Mouse (Mus musculus) ES-Bruce4 (cell line): Measurements from ENCODE around the gene Ceacam16. TPM values are rescaled to one million over a fixed set of nuclear protein-coding genes. Genes with fewer than 3 reads are reported as not detected.

ENCODE experiments used
- H3K27ac ChIP-seq: 2 replicates; pipeline ENCODE4 v1.5.1; 2012; ENCODE audit warnings: low read length, inconsistent platforms; ENCODE audit not compliant: insufficient read depth
- H3K27me3 ChIP-seq: 2 replicates; pipeline ENCODE4 v1.6.1; 2012; ENCODE audit warnings: mild to moderate bottlenecking, low read length, inconsistent platforms; ENCODE audit not compliant: control insufficient read depth, poor library complexity, insufficient read depth, severe bottlenecking
- H3K36me3 ChIP-seq: 2 replicates; pipeline ENCODE4 v1.6.1; 2012; ENCODE audit warnings: inconsistent platforms, mild to moderate bottlenecking, low read length, moderate library complexity; ENCODE audit not compliant: control insufficient read depth, poor library complexity, insufficient read depth, severe bottlenecking
- H3K4me1 ChIP-seq: one replicate; pipeline ENCODE4 v1.8.1; 2011; ENCODE audit warnings: low read length; ENCODE audit not compliant: control insufficient read depth, insufficient read depth
- H3K4me3 ChIP-seq: 2 replicates; pipeline ENCODE4 v1.5.1; 2011; ENCODE audit warnings: low read depth, mild to moderate bottlenecking, low read length
- H3K9ac ChIP-seq: 2 replicates; pipeline ENCODE4 v1.6.1; 2012; ENCODE audit warnings: low read depth, mild to moderate bottlenecking, inconsistent platforms; ENCODE audit not compliant: poor library complexity, severe bottlenecking
- H3K9me3 ChIP-seq: replicated peaks from 2 replicates; pipeline ENCODE4 v1.6.1; 2012; ENCODE audit warnings: mild to moderate bottlenecking, low read length, inconsistent platforms; ENCODE audit not compliant: control insufficient read depth, poor library complexity, insufficient read depth, severe bottlenecking
- CTCF ChIP-seq: IDR thresholded peaks from one replicate; pipeline ENCODE4 v1.8.1; 2011; ENCODE audit warnings: low read depth, low read length
- EP300 ChIP-seq: IDR thresholded peaks from 2 replicates; pipeline ENCODE4 v1.6.1; 2011; ENCODE audit warnings: low read depth, low read length; ENCODE audit not compliant: insufficient read depth
- POLR2A ChIP-seq: IDR thresholded peaks from one replicate; pipeline ENCODE4 v1.8.1; 2011; ENCODE audit warnings: low read length; ENCODE audit not compliant: insufficient read depth
- polyA plus RNA-seq: library from polyadenylated mRNA; stranded (reverse); fragments of >200 nt; gene quantifications from 2 replicates; pipeline ENCODE4 v1.2.4, GENCODE M21; 2011; ENCODE audit warnings: low read depth; ENCODE audit not compliant: missing spikeins, insufficient read depth, insufficient read length

Gene Ceacam16
- polyA plus RNA-seq, 1 experiment, result not detected

- H3K27ac ChIP-seq, result no peak overlapping the region
- no peaks in the 10 kb centered on the region for H3K27me3 ChIP-seq
- no peaks in the 10 kb centered on the region for H3K36me3 ChIP-seq
- TF ChIP-seq POLR2A (no peak), CTCF (no peak), EP300 (no peak)
- H3K9ac ChIP-seq, result no peak overlapping the region
- H3K4me1 ChIP-seq, result no peaks in the 10 kb centered on the region
- no peaks in the 10 kb centered on the region for H3K9me3 ChIP-seq
- no peak overlapping the region for H3K4me3 ChIP-seq
These were observed 24.3 kb downstream of the Ceacam16 start for GRCm38 (mm10) chr7:19836843-19837242.

- H3K36me3 ChIP-seq, result no peaks in the 10 kb centered on the region
- no peaks in the 10 kb centered on the region for H3K27me3 ChIP-seq
- TF ChIP-seq CTCF, result peak; percentile 9
- no peak for TF ChIP-seq POLR2A
- no peaks in the 10 kb centered on the region for H3K9me3 ChIP-seq
- H3K4me1 ChIP-seq, result peaks cover 2% of the 10 kb centered on the region
- no peak overlapping the region for H3K9ac ChIP-seq
- no peak overlapping the region for H3K4me3 ChIP-seq
- H3K27ac ChIP-seq, result no peak overlapping the region
These were observed 27.0 kb downstream of the Ceacam16 start for GRCm38 (mm10) chr7:19834055-19834454.

DNA sequence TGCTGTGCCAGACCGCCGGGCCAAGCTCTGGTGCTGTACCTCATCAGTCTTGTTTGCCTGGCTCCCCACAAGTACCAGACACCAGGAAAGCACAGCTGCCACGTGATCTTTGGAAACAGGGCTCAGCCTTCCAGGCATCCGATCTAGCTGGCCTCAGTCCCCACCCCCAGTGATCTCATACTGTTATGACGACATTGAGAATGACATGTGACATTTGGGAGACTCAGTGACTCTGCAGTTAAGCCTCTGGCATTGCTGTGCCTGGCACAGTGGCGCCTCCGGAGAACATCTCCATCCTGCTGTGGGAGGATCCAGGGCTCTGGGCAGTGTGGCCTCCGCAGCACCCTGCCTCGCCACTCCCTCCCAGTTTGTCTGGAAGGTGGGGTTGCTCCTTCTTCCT is 29.3 kb downstream of the Ceacam16 start:
- no peak overlapping the region for H3K27ac ChIP-seq
- H3K4me1 ChIP-seq, result peaks cover 3% of the 10 kb centered on the region
- no peaks in the 10 kb centered on the region for H3K9me3 ChIP-seq
- no peak overlapping the region for H3K9ac ChIP-seq
- H3K4me3 ChIP-seq, result no peak overlapping the region
- no peaks in the 10 kb centered on the region for H3K36me3 ChIP-seq
- no peak for TF ChIP-seq EP300
- TF ChIP-seq POLR2A, result no peak
- no peak for TF ChIP-seq CTCF
- H3K27me3 ChIP-seq, result no peaks in the 10 kb centered on the region

DNA sequence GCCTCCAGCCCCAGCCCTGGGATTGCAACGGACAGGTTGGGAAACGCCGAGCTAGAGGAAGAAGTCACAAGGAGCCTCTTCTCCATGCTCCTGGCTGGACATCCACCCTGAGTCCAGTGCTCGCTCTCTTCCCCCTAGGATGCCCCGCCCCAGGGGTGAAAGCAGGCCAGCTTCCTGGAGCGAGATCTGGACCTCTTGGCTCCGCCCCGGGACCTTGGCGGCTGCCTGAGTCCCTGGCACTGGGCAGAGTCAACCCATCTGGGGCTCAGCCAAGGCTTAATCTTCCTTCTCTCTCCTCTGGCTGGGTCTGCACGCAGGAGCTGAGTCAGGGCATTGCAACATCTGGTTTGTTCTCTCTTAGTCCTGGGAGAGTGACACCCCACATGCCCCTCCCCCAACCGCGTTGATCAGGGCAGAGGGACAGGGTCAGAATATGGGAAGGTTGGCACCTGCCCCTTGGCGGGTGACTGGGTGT is 30.4 kb downstream of the Ceacam16 start:
- H3K27me3 ChIP-seq, result no peaks in the 10 kb centered on the region
- H3K36me3 ChIP-seq, result no peaks in the 10 kb centered on the region
- 0 out of 2 replicates have a peak overlapping the region, but pooled peaks have one; percentile 1 for H3K4me3 ChIP-seq
- no peaks in the 10 kb centered on the region for H3K9me3 ChIP-seq
- TF ChIP-seq EP300 (no peak), CTCF (no peak), POLR2A (no peak)
- peak overlapping the region; percentile 53 for H3K27ac ChIP-seq
- H3K4me1 ChIP-seq, result peaks cover 5% of the 10 kb centered on the region
- 0 out of 2 replicates have a peak overlapping the region, but pooled peaks have one; percentile 23 for H3K9ac ChIP-seq

- H3K36me3 ChIP-seq, result no peaks in the 10 kb centered on the region
- no peaks in the 10 kb centered on the region for H3K27me3 ChIP-seq
- no peaks in the 10 kb centered on the region for H3K9me3 ChIP-seq
- H3K4me3 ChIP-seq, result no peak overlapping the region
- H3K4me1 ChIP-seq, result peaks cover 6% of the 10 kb centered on the region
- 0 out of 2 replicates have a peak overlapping the region, but pooled peaks have one; percentile 18 for H3K27ac ChIP-seq
- no peak overlapping the region for H3K9ac ChIP-seq
- TF ChIP-seq POLR2A, result no peak
- no peak for TF ChIP-seq EP300
- TF ChIP-seq CTCF, result no peak
These were observed 31.4 kb downstream of the Ceacam16 start for GRCm38 (mm10) chr7:19829694-19830093.

- peak overlapping the region; percentile 24 for H3K4me3 ChIP-seq
- H3K9me3 ChIP-seq, result no peaks in the 10 kb centered on the region
- no peaks in the 10 kb centered on the region for H3K27me3 ChIP-seq
- TF ChIP-seq EP300 (peak; percentile 80; the same call in 1 of the 2 replicates), CTCF (no peak)
- H3K27ac ChIP-seq, result peak overlapping the region; percentile 97
- H3K4me1 ChIP-seq, result peaks cover 6% of the 10 kb centered on the region
- peak overlapping the region; percentile 32 for H3K9ac ChIP-seq
- no peaks in the 10 kb centered on the region for H3K36me3 ChIP-seq
These were observed 34.3 kb downstream of the Ceacam16 start for GRCm38 (mm10) chr7:19826756-19827155.
